Mouse (Mus musculus) forebrain, embryonic 13.5 days (tissue): ENCODE measurements around the gene Pigk. TPM values are rescaled to one million over a fixed set of nuclear protein-coding genes. Genes with fewer than 3 reads are reported as not detected.
"Not testable (repeated sequence)": the region's sequence is repeated elsewhere in the genome, so short reads cannot be mapped to it uniquely, and the experiment has no call there.

Source experiments
- ATAC-seq: fragments of 200-750 bp; cut with Nextera tagmentation; 2 replicates; pipeline ENCODE4 v1.8.0; 2017
- H3K27ac ChIP-seq: fragments of 300-500 bp; sonication (generic); 2 replicates; pipeline ENCODE4 v1.5.1; 2015; ENCODE audit warnings: inconsistent platforms, mild to moderate bottlenecking, moderate library complexity
- H3K27me3 ChIP-seq: fragments of 300-500 bp; sonication (generic); 2 replicates; pipeline ENCODE4 v1.6.1; 2015; ENCODE audit warnings: mild to moderate bottlenecking, inconsistent platforms
- H3K36me3 ChIP-seq: fragments of 300-500 bp; sonication (generic); 2 replicates; pipeline ENCODE4 v1.6.1; 2015; ENCODE audit warnings: mild to moderate bottlenecking, inconsistent platforms; ENCODE audit not compliant: poor library complexity, severe bottlenecking
- H3K4me1 ChIP-seq: fragments of 300-500 bp; sonication (generic); 2 replicates; pipeline ENCODE4 v1.6.1; 2015; ENCODE audit warnings: inconsistent platforms
- H3K4me2 ChIP-seq: fragments of 300-500 bp; sonication (generic); 2 replicates; pipeline ENCODE4 v1.6.1; 2015; ENCODE audit warnings: inconsistent platforms, mild to moderate bottlenecking, moderate library complexity
- H3K4me3 ChIP-seq: fragments of 300-500 bp; sonication (generic); 2 replicates; pipeline ENCODE4 v1.5.1; 2015; ENCODE audit warnings: mild to moderate bottlenecking, inconsistent platforms
- H3K9ac ChIP-seq: fragments of 300-500 bp; sonication (generic); 2 replicates; pipeline ENCODE4 v1.6.1; 2015; ENCODE audit warnings: mild to moderate bottlenecking, inconsistent platforms
- H3K9me3 ChIP-seq: fragments of 300-500 bp; sonication (generic); replicated peaks from 2 replicates; pipeline ENCODE4 v1.6.1; 2016; ENCODE audit warnings: inconsistent platforms
- WGBS: fragments of 180-500 bp; shearing (Covaris S2); methylation state at CpG from one replicate; pipeline ENCODE4 v1.1.7; 2015; 5-methylcytosine and 5-hydroxymethylcytosine counted together
- polyA plus RNA-seq: library from polyadenylated mRNA; unstranded; fragments of >200 nt; fragmentation: Nextera tagmentation; extraction: Ambion mirVana; gene quantifications from 2 replicates; pipeline ENCODE4 v1.2.1, GENCODE M21; 2015

The Pigk gene
- polyA plus RNA-seq, 1 experiment from 2014 or later, result 29.0 TPM

DNA sequence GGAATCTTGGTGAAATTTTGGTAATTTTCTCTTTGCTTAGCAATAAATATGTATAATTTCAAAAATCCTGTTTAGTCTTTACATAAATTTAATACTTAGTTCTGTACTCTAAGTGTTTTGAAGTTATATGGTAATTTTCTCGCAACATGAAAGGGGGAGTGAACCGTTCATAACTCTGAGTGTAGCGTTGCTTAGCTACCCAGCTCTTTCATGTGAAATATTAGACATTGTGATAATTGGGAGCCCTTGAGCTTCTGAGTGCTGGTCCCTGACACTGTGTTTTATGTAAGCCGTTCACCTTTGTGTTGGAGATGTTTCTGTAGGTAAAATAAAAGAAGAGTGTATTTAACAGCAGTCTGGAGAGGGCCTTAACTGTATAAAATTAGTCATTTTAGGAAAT is 65.9 kb downstream of the Pigk start:
- Histone ChIP-seq H3K9ac (no peak overlapping the region), H3K4me1 (no peaks in the 10 kb centered on the region), H3K36me3 (peaks cover 4% of the 10 kb centered on the region; the same call in 1 of the 2 replicates), H3K27me3 (no peaks in the 10 kb centered on the region), H3K9me3 (no peaks in the 10 kb centered on the region), H3K4me3 (no peak overlapping the region), H3K4me2 (no peak overlapping the region), H3K27ac (no peak overlapping the region)
- ATAC-seq, result 0 out of 2 replicates have a peak, but pooled peaks have one; percentile 4
- WGBS, result 39% methylated on average over 4 of the region's 4 CpGs

DNA sequence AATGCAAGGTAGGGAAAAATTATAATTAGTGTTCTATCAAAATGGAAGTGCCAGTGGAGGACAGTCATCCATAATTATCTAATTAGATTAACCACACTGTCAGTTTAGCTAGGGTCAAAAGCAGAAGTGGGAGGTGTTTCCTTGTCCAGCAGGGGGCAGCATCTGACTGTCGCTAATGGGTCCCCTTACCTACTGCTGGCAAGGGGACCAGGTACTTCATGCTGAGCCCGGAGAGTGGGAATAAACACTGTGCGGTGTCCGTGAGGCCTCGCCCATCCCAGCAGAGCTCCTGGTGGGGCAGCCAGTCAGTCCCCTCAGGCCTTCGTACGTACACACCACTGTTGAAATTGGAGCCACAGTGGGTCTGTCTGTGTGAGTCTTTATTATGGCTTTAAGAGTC is 69.9 kb downstream of the Pigk start:
- H3K4me2 ChIP-seq, result no peak overlapping the region
- H3K27me3 ChIP-seq, result no peaks in the 10 kb centered on the region
- H3K27ac ChIP-seq, result no peak overlapping the region
- no peak overlapping the region for H3K9ac ChIP-seq
- peak; percentile 84 for ATAC-seq
- peaks cover 8% of the 10 kb centered on the region; the same call in 1 of the 2 replicates for H3K36me3 ChIP-seq
- 21% methylated on average over 7 of the region's 7 CpGs for WGBS
- H3K9me3 ChIP-seq, result no peaks in the 10 kb centered on the region
- H3K4me1 ChIP-seq, result no peaks in the 10 kb centered on the region
- H3K4me3 ChIP-seq, result no peak overlapping the region

DNA sequence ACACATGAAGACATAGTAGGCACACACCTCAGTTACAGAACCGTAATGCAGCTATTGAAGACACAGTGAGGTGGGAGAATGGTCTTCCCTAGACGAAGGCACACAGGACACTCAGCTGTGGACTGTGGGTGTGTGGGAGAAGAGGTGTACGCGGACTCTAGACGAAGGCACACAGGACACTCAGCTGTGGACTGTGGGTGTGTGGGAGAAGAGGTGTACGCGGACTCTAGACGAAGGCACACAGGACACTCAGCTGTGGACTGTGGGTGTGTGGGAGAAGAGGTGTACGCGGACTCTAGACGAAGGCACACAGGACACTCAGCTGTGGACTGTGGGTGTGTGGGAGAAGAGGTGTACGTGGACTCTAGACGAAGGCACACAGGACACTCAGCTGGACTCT is 70.5 kb downstream of the Pigk start:
- not testable (repeated sequence) for ATAC-seq, H3K27ac ChIP-seq, H3K27me3 ChIP-seq, H3K36me3 ChIP-seq, H3K4me1 ChIP-seq, H3K4me3 ChIP-seq, H3K9me3 ChIP-seq, H3K9ac ChIP-seq, H3K4me2 ChIP-seq
- WGBS, result 97% methylated on average over 10 of the region's 13 CpGs

DNA sequence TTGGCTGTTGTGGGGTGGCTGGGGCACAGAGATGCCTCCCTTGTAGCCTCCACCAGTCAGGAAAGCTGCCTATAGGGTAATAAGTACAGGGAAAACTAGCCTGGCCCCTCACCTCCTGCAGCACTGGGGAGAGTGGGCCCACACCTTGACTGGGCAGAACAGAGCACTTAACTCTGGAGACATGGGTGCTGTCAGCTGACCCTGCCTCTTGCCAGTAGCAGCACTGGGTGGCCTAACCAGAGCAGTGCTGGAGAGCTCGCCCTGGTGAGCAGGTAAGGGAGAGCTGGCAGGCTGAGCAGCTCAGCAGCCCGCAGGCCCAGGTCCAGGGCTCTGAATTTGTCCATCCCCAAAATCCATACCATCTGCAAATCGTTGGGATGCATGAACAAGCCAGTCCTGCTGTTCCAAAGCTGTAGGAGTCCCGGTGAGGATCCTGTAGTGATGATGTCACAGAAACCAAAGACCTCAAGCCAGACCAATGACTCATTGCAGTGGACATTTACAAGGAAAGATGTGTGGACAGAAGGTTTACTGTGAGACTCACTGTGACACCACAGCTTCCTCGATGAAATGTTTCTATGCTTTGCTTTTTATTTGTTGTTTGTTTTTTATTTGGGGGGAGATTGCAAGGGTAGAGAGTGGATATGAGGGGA is 74.5 kb downstream of the Pigk start:
- H3K9ac ChIP-seq, H3K9me3 ChIP-seq, H3K27me3 ChIP-seq, H3K4me3 ChIP-seq, H3K4me1 ChIP-seq, H3K27ac ChIP-seq, H3K36me3 ChIP-seq, ATAC-seq, H3K4me2 ChIP-seq: not testable (repeated sequence)
- WGBS, result 87% methylated on average over 5 of the region's 5 CpGs

DNA sequence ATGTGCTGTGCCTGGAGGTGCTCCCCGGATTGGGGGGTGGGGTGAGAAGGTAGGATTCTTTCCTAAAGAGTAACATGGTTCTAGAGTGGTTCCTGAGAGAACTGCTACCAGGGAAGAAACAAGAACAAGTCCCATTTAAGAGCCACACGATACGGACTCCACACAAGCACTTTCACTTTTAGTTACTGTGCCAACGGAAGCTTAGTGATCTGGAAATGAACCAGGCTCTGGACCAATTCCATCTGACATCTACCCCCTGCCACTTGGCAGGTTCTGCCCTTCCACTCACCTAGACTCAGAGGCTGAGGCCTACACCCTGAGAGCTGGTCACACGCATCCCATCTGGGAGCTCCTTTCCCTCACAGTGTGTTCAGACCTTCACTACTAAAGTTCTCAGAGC is 78.7 kb downstream of the Pigk start:
- H3K27ac ChIP-seq, result no peak overlapping the region
- no peak for ATAC-seq
- no peaks in the 10 kb centered on the region for H3K27me3 ChIP-seq
- H3K36me3 ChIP-seq, result peaks cover 5% of the 10 kb centered on the region; the same call in 1 of the 2 replicates
- H3K4me3 ChIP-seq, result no peak overlapping the region
- H3K4me1 ChIP-seq, result no peaks in the 10 kb centered on the region
- H3K9me3 ChIP-seq, result no peaks in the 10 kb centered on the region
- no peak overlapping the region for H3K9ac ChIP-seq
- H3K4me2 ChIP-seq, result no peak overlapping the region
- 90% methylated on average over 5 of the region's 5 CpGs for WGBS

DNA sequence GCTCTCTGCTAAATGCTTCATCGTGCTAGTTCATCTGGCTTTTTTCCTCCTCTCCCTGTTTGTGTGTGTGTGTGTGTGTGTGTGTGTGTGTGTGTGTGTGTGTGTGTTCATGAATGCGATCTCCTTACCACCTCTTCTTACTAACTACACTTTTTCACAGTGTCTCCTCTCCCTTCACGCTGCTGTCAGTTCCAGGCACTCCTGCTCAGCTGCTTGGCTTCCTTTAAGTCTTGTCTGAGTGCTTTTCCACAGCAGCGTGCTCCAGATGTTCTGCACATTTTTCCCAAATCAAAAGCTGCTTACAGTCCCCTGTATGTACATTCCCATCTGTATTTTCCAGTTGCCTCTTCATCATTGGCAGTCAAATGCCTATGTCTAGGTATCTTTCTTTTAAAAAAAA is 79.1 kb downstream of the Pigk start:
- no peak overlapping the region for H3K9ac ChIP-seq
- H3K4me1 ChIP-seq, result no peaks in the 10 kb centered on the region
- H3K4me3 ChIP-seq, result no peak overlapping the region
- ATAC-seq, result no peak
- H3K9me3 ChIP-seq, result no peaks in the 10 kb centered on the region
- H3K4me2 ChIP-seq, result no peak overlapping the region
- 92% methylated on average over 4 of the region's 4 CpGs for WGBS
- H3K36me3 ChIP-seq, result 0 out of 2 replicates have a peak, but pooled peaks cover 1% of the 10 kb centered on the region
- no peak overlapping the region for H3K27ac ChIP-seq
- H3K27me3 ChIP-seq, result no peaks in the 10 kb centered on the region

DNA sequence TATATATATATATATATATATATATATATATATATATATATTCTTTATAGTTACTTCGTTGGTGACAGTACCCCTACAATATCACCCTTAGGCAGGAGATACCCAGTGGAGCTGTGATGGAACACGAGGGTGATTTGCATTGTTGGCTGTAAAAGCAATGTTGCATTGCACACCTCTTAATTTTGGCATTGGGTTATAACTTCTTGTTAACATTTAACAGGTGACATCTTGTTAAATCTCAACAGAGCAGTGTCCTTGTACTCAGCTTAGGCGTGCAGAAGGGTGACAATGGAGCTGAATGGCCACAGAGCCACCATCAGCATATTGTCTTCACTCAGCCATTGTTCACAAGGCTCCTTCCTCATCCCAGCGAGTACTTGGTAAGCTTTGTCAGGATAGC is 82.3 kb downstream of the Pigk start:
- no peak overlapping the region for H3K27ac ChIP-seq
- ATAC-seq, result no peak
- no peaks in the 10 kb centered on the region for H3K9me3 ChIP-seq
- no peaks in the 10 kb centered on the region for H3K27me3 ChIP-seq
- H3K4me1 ChIP-seq, result no peaks in the 10 kb centered on the region
- 81% methylated on average over 4 of the region's 4 CpGs for WGBS
- H3K36me3 ChIP-seq, result no peaks in the 10 kb centered on the region
- H3K9ac ChIP-seq, result no peak overlapping the region
- H3K4me2 ChIP-seq, result no peak overlapping the region
- H3K4me3 ChIP-seq, result no peak overlapping the region

DNA sequence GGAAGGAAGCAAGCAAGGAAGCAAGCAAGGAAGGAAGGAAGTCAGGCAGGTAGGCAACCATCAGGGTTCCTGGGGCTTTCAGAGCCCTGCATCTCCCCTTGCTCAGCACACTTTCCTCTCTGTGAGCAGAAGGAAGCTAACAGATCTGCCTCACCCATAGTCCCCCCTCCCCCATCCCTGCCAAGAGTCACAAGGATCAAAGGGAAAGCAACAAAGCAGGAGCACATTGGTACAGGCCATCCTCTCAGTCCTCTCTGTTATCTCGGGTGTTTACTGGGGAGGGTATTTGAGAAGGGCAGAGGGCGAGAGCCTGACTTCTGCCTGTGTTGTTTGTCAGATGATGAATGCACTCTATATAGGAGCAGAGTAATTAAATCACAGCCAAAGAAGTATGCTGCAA is 83.5 kb downstream of the Pigk start:
- no peaks in the 10 kb centered on the region for H3K4me1 ChIP-seq
- H3K27ac ChIP-seq, result no peak overlapping the region
- H3K4me2 ChIP-seq, result no peak overlapping the region
- H3K27me3 ChIP-seq, result no peaks in the 10 kb centered on the region
- no peak for ATAC-seq
- no peaks in the 10 kb centered on the region for H3K36me3 ChIP-seq
- H3K9ac ChIP-seq, result no peak overlapping the region
- WGBS, result 22% methylated on average over 2 of the region's 2 CpGs
- no peaks in the 10 kb centered on the region for H3K9me3 ChIP-seq
- no peak overlapping the region for H3K4me3 ChIP-seq

DNA sequence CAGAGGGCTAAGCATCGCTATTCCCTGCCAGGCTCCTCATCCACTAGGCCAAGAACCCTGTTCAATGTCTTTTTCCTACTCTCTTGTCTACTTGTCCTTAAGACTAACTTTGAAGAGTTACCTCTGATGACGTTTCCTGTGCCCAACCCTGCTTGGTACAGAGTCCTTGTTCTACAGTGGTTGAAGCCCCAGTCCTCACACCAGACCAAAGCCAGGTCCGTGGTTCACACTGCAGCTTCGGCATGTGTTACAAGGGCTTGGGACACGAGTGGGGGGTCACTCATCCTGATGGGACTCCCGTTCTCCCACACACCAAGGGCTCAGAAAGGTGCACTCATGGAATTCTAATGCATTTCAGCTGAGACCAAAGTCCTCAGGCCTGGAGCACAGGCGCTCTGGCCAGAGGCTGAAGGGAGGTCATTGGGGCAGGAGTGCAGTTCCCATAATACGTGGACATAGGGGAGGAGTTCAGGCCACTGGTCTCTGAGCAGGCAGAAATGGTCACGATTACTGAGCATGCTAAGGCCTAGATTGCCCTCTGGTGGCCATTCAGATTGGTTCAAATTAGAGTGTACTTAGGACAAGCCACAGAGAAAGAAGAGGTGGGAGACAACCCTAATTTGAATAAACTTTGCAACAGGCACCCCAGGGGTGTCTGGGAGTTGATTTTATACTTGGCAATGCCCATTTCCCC is 86.0 kb downstream of the Pigk start:
- H3K9me3 ChIP-seq, result no peaks in the 10 kb centered on the region
- H3K36me3 ChIP-seq, result no peaks in the 10 kb centered on the region
- no peak overlapping the region for H3K4me3 ChIP-seq
- no peak overlapping the region for H3K27ac ChIP-seq
- H3K9ac ChIP-seq, result no peak overlapping the region
- WGBS, result 82% methylated on average over 9 of the region's 9 CpGs
- no peak for ATAC-seq
- no peaks in the 10 kb centered on the region for H3K27me3 ChIP-seq
- H3K4me2 ChIP-seq, result no peak overlapping the region
- no peaks in the 10 kb centered on the region for H3K4me1 ChIP-seq

DNA sequence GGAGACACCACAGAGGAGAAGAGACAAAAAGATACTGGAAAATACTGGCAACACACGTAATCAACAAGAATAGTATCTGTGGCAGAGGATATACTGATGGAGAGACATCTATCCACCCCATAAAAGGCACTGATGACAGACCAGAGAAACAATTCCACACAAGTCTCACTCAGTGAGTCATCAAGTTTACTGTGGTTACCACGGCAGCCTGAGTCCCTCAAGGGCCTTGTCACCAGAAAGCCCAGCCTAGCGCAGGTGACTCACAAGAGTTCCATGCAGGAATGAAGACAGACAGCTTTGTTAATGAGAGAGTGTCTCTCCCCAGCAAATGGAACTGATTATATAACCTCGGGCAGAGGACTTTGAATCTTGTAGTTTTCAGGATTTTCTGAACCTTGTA is 100.0 kb downstream of the Pigk start:
- H3K4me1 ChIP-seq, result no peaks in the 10 kb centered on the region
- H3K4me2 ChIP-seq, result no peak overlapping the region
- no peaks in the 10 kb centered on the region; the same call in 1 of the 2 replicates for H3K36me3 ChIP-seq
- H3K9ac ChIP-seq, result no peak overlapping the region
- ATAC-seq, result no peak
- H3K27me3 ChIP-seq, result no peaks in the 10 kb centered on the region
- no peaks in the 10 kb centered on the region for H3K9me3 ChIP-seq
- H3K4me3 ChIP-seq, result no peak overlapping the region
- 84% methylated on average over 4 of the region's 4 CpGs for WGBS
- no peak overlapping the region for H3K27ac ChIP-seq

DNA sequence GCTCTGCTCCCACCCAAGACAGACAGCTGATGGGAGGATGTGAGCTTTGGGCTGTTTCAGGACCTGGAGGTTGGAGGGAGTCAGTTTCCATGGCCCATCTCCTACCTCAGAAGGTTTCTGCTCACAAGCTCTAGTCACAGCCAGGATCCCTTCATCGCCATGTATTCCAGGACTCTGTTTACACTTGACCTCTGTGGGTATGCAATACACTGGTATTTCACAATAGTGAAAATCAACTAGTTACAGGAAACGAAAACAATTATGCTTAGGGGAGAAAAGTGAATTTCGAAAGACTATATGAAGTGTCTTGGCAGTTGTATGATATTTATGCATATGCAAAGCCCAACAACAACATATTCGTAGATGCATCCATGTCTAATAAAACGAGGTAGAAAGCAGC is 101.2 kb downstream of the Pigk start:
- Histone ChIP-seq H3K36me3 (no peaks in the 10 kb centered on the region; the same call in 1 of the 2 replicates), H3K9ac (no peak overlapping the region), H3K4me1 (0 out of 2 replicates have a peak, but pooled peaks cover 3% of the 10 kb centered on the region), H3K4me3 (no peak overlapping the region), H3K27ac (no peak overlapping the region), H3K9me3 (no peaks in the 10 kb centered on the region), H3K27me3 (no peaks in the 10 kb centered on the region), H3K4me2 (no peak overlapping the region)
- no peak for ATAC-seq
- 91% methylated on average over 5 of the region's 5 CpGs for WGBS

DNA sequence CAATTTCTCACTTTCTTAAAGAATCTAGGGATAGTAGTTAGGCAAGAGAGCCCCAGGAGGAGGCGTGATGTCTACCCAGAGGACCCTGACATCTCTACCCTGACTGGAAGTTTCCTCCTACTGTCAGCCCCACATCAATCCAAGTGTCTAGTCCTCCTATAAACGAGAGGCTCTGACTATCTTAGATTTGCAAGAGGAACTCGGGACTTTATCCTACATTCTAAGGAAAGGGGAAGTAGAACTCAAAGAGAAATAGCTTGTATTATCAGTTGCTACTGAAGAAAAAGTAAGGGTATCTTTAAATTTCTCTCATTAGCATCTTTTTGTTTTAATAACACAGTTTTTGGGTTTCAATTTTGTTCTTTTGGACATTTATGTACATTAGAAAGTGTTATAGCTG is 106.5 kb downstream of the Pigk start:
- H3K4me3 ChIP-seq, result no peak overlapping the region
- no peak for ATAC-seq
- no peaks in the 10 kb centered on the region; the same call in 1 of the 2 replicates for H3K36me3 ChIP-seq

More for the DNA sequence above, 106.5 kb downstream of the Pigk start:
- no peaks in the 10 kb centered on the region for H3K27me3 ChIP-seq
- H3K27ac ChIP-seq, result no peak overlapping the region
- WGBS, result 80% methylated on average over 3 of the region's 3 CpGs
- H3K9ac ChIP-seq, result no peak overlapping the region
- H3K4me2 ChIP-seq, result no peak overlapping the region
- 0 out of 2 replicates have a peak, but pooled peaks cover 4% of the 10 kb centered on the region for H3K4me1 ChIP-seq
- no peaks in the 10 kb centered on the region for H3K9me3 ChIP-seq
